Mouse (Mus musculus) natural killer cell, adult 2 months (primary cell): ENCODE measurements around the gene Asap2.

Experiments used
- DNase-seq, 2 experiments: peaks; one replicate each; pipeline ENCODE4 v3.0.0; 2022; ENCODE audit warnings: low spot score in 2 of 2

Gene Asap2

GRCm38 (mm10) chr12:21133031-21133430, 142.8 kb downstream of the Asap2 start:
- no peak for DNase-seq

- DNase-seq: peak in 1 of 2 experiments; percentile 11
Measured at GRCm38 (mm10) chr12:21133972-21134859, 144.0 kb downstream of the Asap2 start.

- no peak for DNase-seq
Measured at GRCm38 (mm10) chr12:21135651-21136461, 145.6 kb downstream of the Asap2 start.

- DNase-seq: no peak
Measured at GRCm38 (mm10) chr12:21136462-21136751, 146.1 kb downstream of the Asap2 start.

- no peak for DNase-seq
Measured at GRCm38 (mm10) chr12:21139560-21139959, 149.3 kb downstream of the Asap2 start.

GRCm38 (mm10) chr12:21140153-21140552, 149.9 kb downstream of the Asap2 start:
- no peak for DNase-seq

- no peak for DNase-seq
Measured at GRCm38 (mm10) chr12:21140741-21141308, 150.6 kb downstream of the Asap2 start.

- no peak for DNase-seq
Measured at GRCm38 (mm10) chr12:21141691-21142300, 151.5 kb downstream of the Asap2 start.

GRCm38 (mm10) chr12:21142489-21143254, 152.4 kb downstream of the Asap2 start:
- DNase-seq: peak; percentile 10 to 39

GRCm38 (mm10) chr12:21144602-21145001, 154.3 kb downstream of the Asap2 start:
- no peak for DNase-seq

- no peak for DNase-seq
Measured at GRCm38 (mm10) chr12:21145050-21145449, 154.8 kb downstream of the Asap2 start.

- no peak for DNase-seq
Measured at GRCm38 (mm10) chr12:21146826-21147225, 156.6 kb downstream of the Asap2 start.

GRCm38 (mm10) chr12:21153279-21153707, 163.0 kb downstream of the Asap2 start:
- no peak for DNase-seq

GRCm38 (mm10) chr12:21155062-21155461, 164.8 kb downstream of the Asap2 start:
- no peak for DNase-seq

GRCm38 (mm10) chr12:21159304-21159703, 169.0 kb downstream of the Asap2 start:
- no peak for DNase-seq

GRCm38 (mm10) chr12:21160327-21160828, 170.1 kb downstream of the Asap2 start:
- peak; percentile 45 to 67 for DNase-seq

GRCm38 (mm10) chr12:21161841-21162240, 171.6 kb downstream of the Asap2 start:
- DNase-seq: no peak

GRCm38 (mm10) chr12:21163706-21164105, 173.4 kb downstream of the Asap2 start:
- no peak for DNase-seq

GRCm38 (mm10) chr12:21164251-21164650, 174.0 kb downstream of the Asap2 start:
- DNase-seq: no peak

GRCm38 (mm10) chr12:21165157-21165556, 174.9 kb downstream of the Asap2 start:
- DNase-seq: no peak

GRCm38 (mm10) chr12:21165891-21166342, 175.7 kb downstream of the Asap2 start:
- no peak for DNase-seq
